Mouse (Mus musculus) kidney, adult 2 months (tissue): ENCODE data around the gene Bcar3. TPM values are rescaled to one million over a fixed set of nuclear protein-coding genes. Genes with fewer than 3 reads are reported as not detected.

Source experiments
- DNase-seq: peaks from one replicate; pipeline ENCODE4 v3.0.0; 2021
- H3K27ac ChIP-seq: fragments of 200-500 bp; 2 replicates; pipeline ENCODE4 v1.5.1; 2012; ENCODE audit warnings: low read depth, low read length, control low read depth, inconsistent platforms; ENCODE audit not compliant: insufficient read depth
- H3K27me3 ChIP-seq: fragments of 200-500 bp; replicated peaks from 2 replicates; pipeline ENCODE4 v1.6.1; 2012; ENCODE audit warnings: mild to moderate bottlenecking, moderate library complexity, low read length, inconsistent platforms; ENCODE audit not compliant: control insufficient read depth, insufficient read depth
- H3K36me3 ChIP-seq: fragments of 200-500 bp; 2 replicates; pipeline ENCODE4 v1.6.1; 2012; ENCODE audit warnings: mild to moderate bottlenecking, moderate library complexity, low read length, inconsistent platforms; ENCODE audit not compliant: control insufficient read depth, insufficient read depth
- H3K4me1 ChIP-seq: fragments of 200-500 bp; 2 replicates; pipeline ENCODE4 v1.6.1; 2011; ENCODE audit warnings: low read length; ENCODE audit not compliant: control insufficient read depth, insufficient read depth
- H3K4me3 ChIP-seq: fragments of 200-500 bp; 2 replicates; pipeline ENCODE4 v1.5.1; 2011; ENCODE audit warnings: mild to moderate bottlenecking, low read depth, low read length, control low read depth; ENCODE audit not compliant: insufficient read depth
- CTCF ChIP-seq: fragments of 200-500 bp; conservative IDR thresholded peaks from 2 replicates; pipeline ENCODE4 v1.5.1; 2011; ENCODE audit warnings: low read depth, mild to moderate bottlenecking, control low read depth, low read length, moderate library complexity, mixed read lengths; ENCODE audit not compliant: insufficient read depth, insufficient read length
- POLR2A ChIP-seq: fragments of 200-500 bp; IDR thresholded peaks from one replicate; pipeline ENCODE4 v1.6.1; 2011; ENCODE audit warnings: low read depth, low read length, control low read depth
- WGBS: fragments of 180-500 bp; shearing (Covaris S2); methylation state at CpG from one replicate; pipeline ENCODE4 v1.1.7; 2018; 5-methylcytosine and 5-hydroxymethylcytosine counted together
- polyA plus RNA-seq: library from polyadenylated mRNA; depleted of rRNA; stranded (reverse); fragments of >200 nt; gene quantifications from 2 replicates; pipeline ENCODE4 v1.2.3, GENCODE M21; 2012

Bcar3 gene
- polyA plus RNA-seq, 1 experiment: 41.3 TPM

DNA sequence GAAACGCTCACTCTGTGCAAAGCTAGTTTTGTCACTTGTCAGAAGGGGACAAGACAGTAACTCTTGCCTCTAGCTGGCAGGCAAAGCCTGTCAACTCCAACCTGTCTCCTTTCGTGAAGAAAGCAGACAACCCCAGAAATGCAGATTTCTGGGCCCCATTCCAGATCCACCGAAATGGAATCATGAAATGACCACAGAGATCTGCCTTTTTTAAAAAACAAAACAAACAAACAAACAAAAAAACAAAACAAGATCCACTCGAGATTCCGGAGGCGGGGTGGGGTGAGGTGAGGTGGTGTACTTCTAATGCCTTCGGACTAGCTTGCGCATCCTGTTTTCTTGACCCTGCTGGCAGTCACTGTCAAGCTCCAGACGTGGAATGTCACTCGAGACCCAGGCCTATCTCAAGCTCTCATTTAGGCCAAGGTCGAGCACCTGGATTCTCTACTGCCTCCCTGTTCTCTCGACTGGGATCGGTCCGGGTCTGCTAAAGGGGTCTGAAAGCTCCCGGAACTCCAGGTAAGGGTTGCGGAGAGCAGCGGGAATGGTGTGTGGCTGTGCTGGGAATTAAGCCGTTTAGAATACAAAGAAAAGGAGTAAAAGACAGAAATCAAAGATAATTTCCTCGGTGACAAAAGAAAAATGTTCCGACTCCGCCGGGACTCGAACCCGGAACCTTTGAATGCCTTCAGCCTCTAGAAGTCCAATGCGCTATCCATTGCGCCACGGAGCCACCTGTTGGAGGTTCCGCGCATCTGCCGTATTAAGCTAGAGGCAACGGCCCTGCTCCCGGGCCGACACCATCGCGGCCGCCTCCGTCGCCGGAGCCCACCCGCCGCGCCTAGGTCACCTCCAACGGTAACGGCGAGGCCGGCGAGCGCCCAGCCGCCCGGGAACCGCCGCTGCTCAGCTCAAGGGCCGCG, 1.4 kb upstream of the Bcar3 start:
- WGBS: 6% methylated on average over 54 of the region's 54 CpGs
- no peaks in the 10 kb centered on the region for H3K36me3 ChIP-seq
- DNase-seq: peak; percentile 96
- peak overlapping the region; percentile 83 for H3K4me3 ChIP-seq
- peak overlapping the region; percentile 93 for H3K27ac ChIP-seq
- no peaks in the 10 kb centered on the region; the same call in 1 of the 2 replicates for H3K4me1 ChIP-seq
- TF ChIP-seq CTCF (peak; percentile 36), POLR2A (no peak)
- no peaks in the 10 kb centered on the region for H3K27me3 ChIP-seq

DNA sequence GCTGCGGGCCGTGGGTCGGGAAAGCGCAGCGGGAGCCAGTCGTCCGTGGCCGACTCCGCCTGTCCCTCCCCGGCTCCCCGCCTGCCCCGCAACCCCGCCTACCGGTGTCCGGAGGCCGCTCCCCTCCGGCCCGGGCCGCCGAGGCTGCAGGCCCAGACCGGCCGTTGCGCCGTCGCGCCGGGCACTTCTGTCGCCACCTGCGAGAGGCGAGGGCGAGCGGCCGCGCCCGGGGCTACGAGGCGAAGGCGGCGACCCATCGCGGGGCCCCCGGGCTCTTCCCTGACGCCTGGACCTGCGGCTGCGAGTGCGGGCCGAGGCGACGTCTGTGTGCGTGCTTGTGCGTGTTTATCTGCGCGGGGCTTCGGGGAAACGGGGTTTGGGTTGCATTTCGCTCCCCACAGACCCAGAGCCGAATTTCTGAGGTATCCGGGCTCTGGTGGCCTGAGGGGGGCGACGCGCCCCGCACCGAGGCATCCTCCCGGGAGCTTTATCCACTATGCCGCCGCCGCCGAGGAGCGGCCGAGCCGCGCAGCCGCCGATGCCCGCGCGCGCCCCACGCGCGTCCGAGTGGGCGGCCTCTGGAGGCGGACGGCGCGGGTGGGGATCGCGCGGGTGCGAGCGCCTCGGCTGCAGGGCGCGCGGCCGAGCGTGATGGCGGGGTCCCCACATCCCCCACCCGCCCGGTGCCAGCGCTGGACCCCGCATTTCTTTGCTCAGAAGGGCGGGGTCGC, 548 bp upstream of the Bcar3 start:
- H3K36me3 ChIP-seq: no peaks in the 10 kb centered on the region
- no peaks in the 10 kb centered on the region for H3K27me3 ChIP-seq
- peak; percentile 93 for DNase-seq
- TF ChIP-seq POLR2A (no peak), CTCF (no peak)
- peak overlapping the region; percentile 83 for H3K4me3 ChIP-seq
- peak overlapping the region; percentile 93 for H3K27ac ChIP-seq
- no peaks in the 10 kb centered on the region; the same call in 1 of the 2 replicates for H3K4me1 ChIP-seq
- under 1% methylated on average over 105 of the region's 105 CpGs for WGBS

DNA sequence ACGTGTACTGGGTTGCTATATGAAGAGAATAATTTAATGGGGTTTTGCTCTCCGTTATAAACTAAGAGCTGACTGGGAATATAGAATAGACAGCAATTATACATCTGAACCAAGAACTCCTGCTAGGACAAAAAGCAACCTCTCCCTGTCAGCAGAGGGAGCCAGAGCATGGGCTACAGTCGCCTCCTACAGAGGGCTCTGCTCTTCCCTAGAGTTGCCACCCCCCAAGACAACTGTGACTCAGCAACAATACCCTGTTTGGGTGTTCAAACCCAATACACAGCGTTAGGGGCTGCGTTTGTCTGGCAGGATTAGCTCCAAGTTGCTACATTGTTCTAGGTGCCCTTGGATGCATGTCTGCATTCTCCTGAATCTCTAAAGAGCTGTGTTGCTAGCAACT, 1.6 kb downstream of the Bcar3 start:
- Histone ChIP-seq H3K27ac (no peak overlapping the region), H3K4me1 (no peaks in the 10 kb centered on the region; the same call in 1 of the 2 replicates), H3K36me3 (no peaks in the 10 kb centered on the region), H3K4me3 (no peak overlapping the region), H3K27me3 (no peaks in the 10 kb centered on the region)
- peak; percentile 56 for DNase-seq
- TF ChIP-seq CTCF (peak; percentile 76), POLR2A (no peak)
- WGBS: 17% methylated on average over 5 of the region's 5 CpGs

DNA sequence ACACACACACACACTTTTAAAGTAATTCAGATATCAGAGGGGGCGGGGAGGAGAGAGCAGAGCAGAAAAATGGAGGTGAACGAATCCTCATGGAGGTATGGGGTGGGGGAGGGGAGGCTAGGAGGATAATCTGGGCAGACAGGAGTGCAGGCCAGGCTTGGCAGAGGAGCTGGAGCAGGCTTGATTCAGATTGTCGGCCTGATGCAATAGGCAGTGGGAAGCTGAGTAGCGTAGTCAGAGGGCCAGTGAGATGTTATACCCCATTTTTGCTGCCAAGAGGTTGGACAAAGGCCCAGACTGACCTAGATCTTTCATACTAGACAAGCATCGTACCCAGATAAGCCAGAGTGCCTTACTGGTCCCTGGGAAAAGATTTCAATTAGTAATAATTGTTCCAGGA, 3.0 kb downstream of the Bcar3 start:
- TF ChIP-seq POLR2A: no peak
- no peak for TF ChIP-seq CTCF
- Histone ChIP-seq H3K4me1 (no peaks in the 10 kb centered on the region; the same call in 1 of the 2 replicates), H3K27me3 (no peaks in the 10 kb centered on the region), H3K36me3 (no peaks in the 10 kb centered on the region), H3K27ac (no peak overlapping the region), H3K4me3 (no peak overlapping the region)
- 70% methylated on average over 5 of the region's 5 CpGs for WGBS
- DNase-seq: no peak

DNA sequence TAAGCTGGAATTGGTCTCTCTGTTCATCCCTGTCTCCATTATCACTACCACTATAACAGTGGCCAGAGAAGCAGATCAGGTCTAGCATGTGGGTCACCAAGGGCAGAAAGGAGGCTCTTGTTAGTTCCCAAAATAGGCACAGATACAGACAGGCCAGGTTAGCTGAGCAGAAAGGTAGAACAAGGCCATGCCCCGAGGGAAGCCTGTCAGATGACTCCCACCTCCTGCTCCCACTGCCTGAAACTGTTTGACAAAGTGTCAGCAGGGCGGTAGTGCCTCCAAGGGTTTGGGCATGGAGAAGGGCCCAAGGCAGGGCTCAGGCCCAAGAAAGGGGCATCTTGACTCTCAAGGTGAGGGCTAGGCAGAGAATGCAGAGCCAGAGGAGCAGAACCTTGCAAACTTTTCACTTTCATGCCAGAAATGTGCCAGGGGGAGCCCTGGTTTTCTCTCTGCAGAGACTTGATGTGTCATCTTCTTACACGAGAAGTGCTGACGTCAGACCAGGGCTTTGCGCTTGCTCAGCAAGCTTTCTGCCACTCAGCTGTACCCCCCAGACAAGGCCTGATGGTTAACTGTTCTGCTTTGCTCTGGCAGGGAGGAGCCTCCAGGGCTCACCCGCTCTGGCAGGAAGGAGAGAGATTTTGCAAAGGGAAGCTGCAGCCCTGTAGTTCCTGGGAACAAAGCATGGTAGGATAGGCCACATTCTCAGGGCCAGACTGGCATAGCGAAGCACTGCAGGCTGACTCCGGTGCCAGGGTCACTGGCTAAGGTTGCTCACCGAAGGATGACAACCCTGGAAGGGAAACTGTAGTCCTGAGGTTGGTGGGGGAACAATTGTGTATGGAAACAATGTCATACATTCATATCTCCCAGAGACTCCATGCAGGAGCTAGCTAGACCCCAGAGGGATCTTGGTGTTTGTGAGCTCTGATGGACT, 7.3 kb downstream of the Bcar3 start:
- 39% methylated on average over 9 of the region's 9 CpGs for WGBS

GRCm38 (mm10) chr3:122304560-122304959, 10.6 kb downstream of the Bcar3 start:
- DNase-seq: no peak
- H3K27ac ChIP-seq: no peak overlapping the region
- H3K4me1 ChIP-seq: no peaks in the 10 kb centered on the region
- no peaks in the 10 kb centered on the region for H3K36me3 ChIP-seq
- TF ChIP-seq POLR2A (no peak), CTCF (no peak)
- no peaks in the 10 kb centered on the region for H3K27me3 ChIP-seq
- H3K4me3 ChIP-seq: no peak overlapping the region
- 88% methylated on average over 4 of the region's 4 CpGs for WGBS

More for the DNA sequence above, 7.3 kb downstream of the Bcar3 start:
- Histone ChIP-seq H3K4me3 (no peak overlapping the region), H3K27me3 (no peaks in the 10 kb centered on the region), H3K36me3 (no peaks in the 10 kb centered on the region), H3K27ac (no peak overlapping the region), H3K4me1 (no peaks in the 10 kb centered on the region)
- no peak for TF ChIP-seq CTCF
- TF ChIP-seq POLR2A: no peak
- peak; percentile 53 for DNase-seq
